Mouse (Mus musculus): Measurements from ENCODE around the gene Nrros. TPM values are rescaled to one million over a fixed set of nuclear protein-coding genes. Genes with fewer than 3 reads are reported as not detected.

Gene Nrros
- polyA plus RNA-seq (2012; rRNA removed), result 6.8 and 8.8 TPM in 2 replicates

DNA sequence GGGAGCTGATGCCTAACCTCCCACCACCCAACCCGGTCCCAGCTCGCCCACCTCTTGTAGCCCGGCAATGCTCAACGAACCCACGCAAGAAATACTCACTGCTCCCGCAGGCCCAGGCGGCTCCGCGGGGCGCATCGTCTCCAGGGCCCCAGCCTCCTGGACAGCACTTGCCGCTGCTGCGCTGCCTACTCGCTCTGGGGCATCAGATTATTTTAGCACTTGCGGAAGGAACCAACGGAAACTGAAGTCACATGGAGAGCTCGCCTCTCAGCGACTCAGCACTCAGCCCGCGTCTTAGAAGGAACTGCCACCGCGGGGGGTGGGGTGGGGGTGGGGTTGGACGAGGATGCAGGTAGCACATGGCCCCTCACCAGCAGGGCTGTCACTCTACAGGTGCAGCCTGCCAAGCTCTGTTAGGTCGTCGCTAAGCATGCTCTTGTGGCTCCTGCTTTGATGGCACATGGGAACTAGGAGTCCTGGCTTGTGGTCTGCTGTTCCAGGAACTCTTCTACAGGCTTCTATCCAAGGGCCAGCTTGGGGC, at the start of gene Nrros:
Nrros (minus strand) TSS at position 314 of the 541 bp plus-strand sequence.
- DNase-seq (ENCODE audit: low read depth), result peak; percentile 56
- TF ChIP-seq CTCF (IDR thresholded peaks at IDR 0.05; ENCODE audit: borderline replicate concordance, extremely low read depth, insufficient read depth, insufficient read length) (no peak), POLR2A (IDR thresholded peaks at IDR 0.05; ENCODE audit: borderline replicate concordance, extremely low read depth, insufficient read depth, insufficient read length, poor library complexity, severe bottlenecking) (no peak)

DNA sequence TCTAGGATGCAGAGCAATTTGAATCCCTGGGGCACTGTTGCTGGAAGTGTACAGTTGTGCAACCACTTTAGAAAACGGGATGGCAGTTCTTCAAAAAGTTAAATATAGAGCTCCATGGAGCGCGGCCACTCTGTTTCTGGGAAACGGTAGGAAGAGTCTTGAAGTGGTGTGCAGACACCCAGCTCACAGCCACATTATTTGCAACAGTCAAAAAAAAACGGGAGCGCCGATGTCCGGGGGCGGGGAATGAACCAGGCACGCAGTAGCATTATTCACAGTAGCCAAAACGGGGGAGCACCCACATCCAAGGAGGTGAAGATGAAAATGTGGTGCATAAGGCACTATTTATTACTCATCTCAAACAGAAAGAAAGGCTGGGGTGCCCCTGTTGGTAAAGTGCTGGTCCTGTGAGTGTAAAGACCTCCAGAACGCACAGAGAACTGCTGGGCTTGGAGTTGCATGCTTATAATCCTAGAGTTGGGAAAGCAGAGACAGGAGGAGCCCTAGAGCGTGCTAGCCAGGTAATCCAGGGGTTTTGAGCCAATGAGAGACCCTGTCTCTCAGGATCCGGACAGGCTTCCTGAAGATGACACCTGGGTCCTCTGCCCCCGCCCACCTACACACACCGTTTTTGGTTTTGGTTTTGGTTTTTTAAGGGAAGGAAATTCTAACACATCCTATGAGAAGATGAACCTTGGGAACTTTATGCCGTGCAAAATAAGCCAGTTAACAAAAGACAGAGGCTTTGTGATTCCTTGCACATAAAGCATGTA, 49.6 kb upstream of the Nrros start:
- DNase-seq (ENCODE audit: low read depth), result no peak
- TF ChIP-seq POLR2A (IDR thresholded peaks at IDR 0.05; ENCODE audit: borderline replicate concordance, extremely low read depth, insufficient read depth, insufficient read length, poor library complexity, severe bottlenecking) (no peak), CTCF (IDR thresholded peaks at IDR 0.05; ENCODE audit: borderline replicate concordance, extremely low read depth, insufficient read depth, insufficient read length) (no peak)

DNA sequence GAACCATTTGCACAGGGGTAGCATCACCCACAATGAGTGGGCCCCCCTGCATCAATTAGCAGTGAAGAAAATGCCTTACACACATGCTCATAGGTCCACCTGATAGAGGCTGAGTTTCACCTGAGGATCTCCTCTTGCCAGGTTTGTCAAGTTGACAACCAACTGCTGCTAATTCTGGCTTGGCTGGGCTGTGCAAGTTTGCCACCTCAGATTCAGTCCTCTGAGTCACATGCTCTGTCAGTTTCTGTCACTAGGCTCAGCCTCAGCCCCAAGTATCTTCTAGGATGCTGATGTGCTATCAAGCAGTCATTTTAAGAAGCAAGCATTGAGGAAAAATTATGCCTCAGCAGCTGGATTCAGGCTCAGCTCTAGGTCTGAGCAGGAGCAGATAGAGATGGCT, 48.8 kb upstream of the Nrros start:
- no peak for DNase-seq (ENCODE audit: low read depth)
- TF ChIP-seq CTCF (IDR thresholded peaks at IDR 0.05; ENCODE audit: borderline replicate concordance, extremely low read depth, insufficient read depth, insufficient read length) (no peak), POLR2A (IDR thresholded peaks at IDR 0.05; ENCODE audit: borderline replicate concordance, extremely low read depth, insufficient read depth, insufficient read length, poor library complexity, severe bottlenecking) (no peak)

DNA sequence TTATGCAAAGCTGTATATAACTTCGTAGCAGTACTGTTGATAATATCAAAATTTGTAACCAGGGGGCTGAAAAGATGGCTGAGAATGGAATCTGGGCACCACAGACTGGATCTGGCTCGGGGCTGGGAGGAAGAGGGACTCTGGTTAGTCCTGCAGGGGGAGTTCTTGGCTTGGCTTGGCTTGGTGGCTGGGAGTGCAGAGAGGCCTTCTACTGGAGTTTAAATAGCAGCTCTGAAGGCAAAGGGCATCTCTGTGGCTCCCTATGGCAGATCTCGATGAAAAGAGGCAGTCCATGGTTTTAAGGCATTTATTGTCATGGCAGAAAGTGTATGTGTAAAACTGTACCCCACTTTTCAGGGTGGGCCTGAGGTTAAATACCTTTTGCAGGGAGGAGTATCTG, 39.5 kb upstream of the Nrros start:
- TF ChIP-seq CTCF (IDR thresholded peaks at IDR 0.05; ENCODE audit: borderline replicate concordance, extremely low read depth, insufficient read depth, insufficient read length), result no peak
- no peak for TF ChIP-seq POLR2A (IDR thresholded peaks at IDR 0.05; ENCODE audit: borderline replicate concordance, extremely low read depth, insufficient read depth, insufficient read length, poor library complexity, severe bottlenecking)
- no peak for DNase-seq (ENCODE audit: low read depth)

DNA sequence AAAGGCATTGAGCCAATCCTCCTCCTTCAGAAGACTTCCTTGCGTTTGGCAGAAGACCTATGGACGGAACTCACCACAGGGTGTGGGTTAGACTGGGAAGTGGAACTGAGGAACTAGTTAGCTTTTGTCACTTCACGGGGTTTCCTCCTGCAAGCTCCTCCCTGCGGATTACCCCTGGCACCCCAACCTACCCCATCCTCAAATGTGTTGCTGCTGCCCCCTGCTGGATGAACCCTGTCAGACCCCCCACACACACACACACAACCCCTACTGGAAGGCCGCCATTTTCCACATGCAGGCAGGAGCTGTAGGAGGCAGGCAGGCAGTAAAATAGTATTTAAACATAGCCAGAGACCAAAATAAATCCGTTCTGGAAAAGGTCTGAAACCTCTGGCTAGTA, 37.3 kb upstream of the Nrros start:
- TF ChIP-seq CTCF (IDR thresholded peaks at IDR 0.05; ENCODE audit: borderline replicate concordance, extremely low read depth, insufficient read depth, insufficient read length), result peak; percentile 25; the same call in 1 of the 2 replicates
- no peak for TF ChIP-seq POLR2A (IDR thresholded peaks at IDR 0.05; ENCODE audit: borderline replicate concordance, extremely low read depth, insufficient read depth, insufficient read length, poor library complexity, severe bottlenecking)
- peak; percentile 6 for DNase-seq (ENCODE audit: low read depth)

DNA sequence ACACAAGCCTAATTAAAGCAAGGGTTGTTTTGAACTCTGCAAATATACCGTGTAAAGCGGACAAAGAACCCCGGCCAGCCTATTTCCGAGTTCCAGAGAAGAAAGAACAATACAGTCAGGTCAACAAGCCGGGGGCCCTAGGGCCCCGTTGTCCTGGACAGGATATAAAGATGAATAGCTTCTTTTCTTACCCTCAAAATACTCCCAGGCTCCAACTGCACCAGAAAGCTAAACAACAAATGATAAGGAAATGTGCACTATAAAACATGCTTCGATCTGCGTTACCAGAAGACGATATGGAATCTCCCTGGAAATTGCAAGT, 35.6 kb upstream of the Nrros start:
- TF ChIP-seq CTCF (IDR thresholded peaks at IDR 0.05; ENCODE audit: borderline replicate concordance, extremely low read depth, insufficient read depth, insufficient read length) (no peak), POLR2A (IDR thresholded peaks at IDR 0.05; ENCODE audit: borderline replicate concordance, extremely low read depth, insufficient read depth, insufficient read length, poor library complexity, severe bottlenecking) (no peak)
- DNase-seq (ENCODE audit: low read depth), result no peak

DNA sequence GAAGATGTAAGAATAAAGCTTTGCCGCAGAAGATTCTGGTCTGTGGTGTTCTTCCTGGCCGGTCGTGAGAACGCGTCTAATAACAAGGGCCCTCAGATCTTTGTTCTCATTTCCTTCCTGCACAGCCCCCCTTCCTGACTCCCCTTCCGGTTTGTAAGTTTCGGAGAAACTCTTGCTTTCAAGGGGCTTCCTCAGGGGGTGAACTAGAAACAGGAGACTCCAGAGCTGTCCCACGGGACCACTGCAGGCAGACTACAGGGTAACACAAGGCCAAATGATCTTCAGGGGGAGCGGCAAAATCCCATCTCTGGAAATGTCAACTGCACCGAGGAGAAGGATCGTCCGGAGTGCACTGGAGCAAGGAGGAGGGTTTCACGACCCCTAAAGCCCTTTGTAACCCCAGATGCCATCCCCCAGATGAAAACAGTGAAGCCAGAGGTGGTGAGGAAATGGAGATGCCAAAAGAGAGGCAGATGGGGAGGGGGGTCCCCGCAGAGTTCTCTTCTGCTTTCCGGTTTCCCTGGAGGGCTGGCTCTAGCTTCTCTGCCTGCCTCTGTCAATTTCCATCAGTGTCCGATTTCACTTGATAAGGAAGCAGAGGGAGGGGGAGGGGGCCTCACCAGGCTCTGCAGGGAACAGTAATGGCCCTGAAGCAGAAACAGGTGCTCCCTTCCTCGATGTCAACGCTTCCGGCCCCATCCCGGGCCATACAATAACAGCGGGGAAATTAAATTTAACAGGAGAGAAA, 35.0 kb upstream of the Nrros start:
- TF ChIP-seq CTCF (IDR thresholded peaks at IDR 0.05; ENCODE audit: borderline replicate concordance, extremely low read depth, insufficient read depth, insufficient read length), result no peak
- TF ChIP-seq POLR2A (IDR thresholded peaks at IDR 0.05; ENCODE audit: borderline replicate concordance, extremely low read depth, insufficient read depth, insufficient read length, poor library complexity, severe bottlenecking), result no peak
- DNase-seq (ENCODE audit: low read depth), result peak; percentile 56

DNA sequence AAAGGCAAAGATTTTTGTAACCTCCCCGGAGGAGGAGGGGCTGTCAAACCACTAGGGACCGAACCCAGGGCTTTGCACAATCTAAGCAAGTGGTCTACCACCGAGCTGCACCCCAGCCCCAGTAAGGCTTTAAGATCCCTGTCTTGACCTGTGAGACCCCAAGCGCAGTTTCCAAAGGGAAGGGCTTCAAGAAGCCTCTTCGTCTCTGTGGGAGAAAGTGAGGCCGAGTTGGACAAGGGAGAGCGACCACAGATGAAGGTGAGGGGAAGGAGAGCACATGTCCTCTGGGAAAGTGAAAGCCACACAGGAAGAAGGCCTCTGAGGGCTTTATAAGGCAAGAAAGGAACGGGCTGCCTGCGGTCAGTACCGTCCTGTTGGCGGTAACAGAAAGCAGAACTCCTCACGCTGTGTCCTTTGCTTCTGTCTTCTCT, 24.6 kb upstream of the Nrros start:
- DNase-seq (ENCODE audit: low read depth), result peak; percentile 6
- TF ChIP-seq CTCF (IDR thresholded peaks at IDR 0.05; ENCODE audit: borderline replicate concordance, extremely low read depth, insufficient read depth, insufficient read length) (no peak), POLR2A (IDR thresholded peaks at IDR 0.05; ENCODE audit: borderline replicate concordance, extremely low read depth, insufficient read depth, insufficient read length, poor library complexity, severe bottlenecking) (no peak)

DNA sequence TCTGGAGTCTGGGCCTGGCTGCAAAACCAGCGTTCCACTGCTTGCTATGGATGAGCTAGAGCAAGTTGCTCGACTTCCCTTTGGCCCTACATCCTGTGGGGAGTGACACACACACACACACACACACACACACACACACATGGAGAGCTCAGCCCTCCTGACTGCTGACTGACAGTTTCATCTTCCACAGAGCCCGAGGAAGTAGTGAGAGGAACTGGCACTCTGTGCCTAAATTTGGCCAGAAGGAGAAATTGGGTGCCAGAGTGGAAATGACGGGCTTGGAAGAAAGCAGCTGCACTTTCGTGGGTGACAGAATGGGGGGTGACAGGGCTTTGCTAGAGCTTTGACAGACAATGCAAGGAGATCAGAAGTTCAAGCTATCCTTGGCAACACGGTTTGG, 23.7 kb upstream of the Nrros start:
- DNase-seq (ENCODE audit: low read depth), result peak; percentile 40
- TF ChIP-seq CTCF (IDR thresholded peaks at IDR 0.05; ENCODE audit: borderline replicate concordance, extremely low read depth, insufficient read depth, insufficient read length) (no peak), POLR2A (IDR thresholded peaks at IDR 0.05; ENCODE audit: borderline replicate concordance, extremely low read depth, insufficient read depth, insufficient read length, poor library complexity, severe bottlenecking) (no peak)

DNA sequence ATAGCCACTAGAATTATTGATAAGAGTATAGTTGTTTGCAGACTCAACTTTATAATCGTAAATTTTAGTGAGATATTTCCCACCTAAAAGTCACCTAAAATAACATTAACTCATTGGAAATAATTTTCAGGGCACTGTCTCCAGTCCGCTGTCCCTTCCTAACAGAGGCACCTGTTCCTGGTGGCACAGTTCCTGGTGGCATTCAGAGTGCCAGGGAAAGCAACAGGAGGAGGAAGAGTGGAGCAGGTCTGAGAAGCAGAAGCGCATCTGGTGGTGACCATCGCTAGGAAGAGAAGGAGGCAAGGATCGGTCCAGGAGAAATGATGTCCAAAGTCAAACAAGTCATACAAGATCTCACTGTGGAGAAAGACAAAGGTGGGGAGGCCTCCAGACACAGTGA, 20.7 kb upstream of the Nrros start:
- TF ChIP-seq CTCF (IDR thresholded peaks at IDR 0.05; ENCODE audit: borderline replicate concordance, extremely low read depth, insufficient read depth, insufficient read length), result no peak
- no peak for TF ChIP-seq POLR2A (IDR thresholded peaks at IDR 0.05; ENCODE audit: borderline replicate concordance, extremely low read depth, insufficient read depth, insufficient read length, poor library complexity, severe bottlenecking)
- no peak for DNase-seq (ENCODE audit: low read depth)

DNA sequence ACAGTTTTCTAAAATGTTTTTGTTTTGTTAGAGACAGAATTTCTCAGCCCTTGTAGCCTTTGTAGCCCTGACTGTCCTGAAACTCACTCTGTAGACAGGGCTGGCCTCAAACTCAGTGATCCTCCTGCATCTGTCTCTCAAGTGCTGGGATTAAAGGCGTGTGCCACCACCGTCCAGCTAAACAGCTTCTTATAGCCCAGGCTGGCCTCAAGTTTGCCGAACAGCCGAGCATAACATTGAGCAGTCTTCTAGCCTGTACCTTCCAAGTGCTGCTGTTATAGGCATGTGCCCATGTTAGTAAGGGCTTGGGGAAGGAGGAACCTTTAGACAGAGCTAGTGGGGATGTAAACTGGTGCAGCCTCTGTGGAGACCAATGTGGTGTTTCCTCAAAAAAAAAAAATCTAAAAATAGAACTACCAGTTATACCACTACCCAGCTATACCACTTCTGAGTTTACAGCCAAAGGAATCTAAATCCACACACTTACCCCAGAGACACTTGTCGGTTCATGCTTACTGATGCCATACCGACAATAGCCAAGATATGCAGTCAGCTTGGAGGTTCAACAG, 14.0 kb upstream of the Nrros start, which contains the start of gene Bex6:
Bex6 (plus strand) TSS at position 491 of the 569 bp plus-strand sequence.
- DNase-seq (ENCODE audit: low read depth), result no peak
- TF ChIP-seq POLR2A (IDR thresholded peaks at IDR 0.05; ENCODE audit: borderline replicate concordance, extremely low read depth, insufficient read depth, insufficient read length, poor library complexity, severe bottlenecking) (no peak), CTCF (IDR thresholded peaks at IDR 0.05; ENCODE audit: borderline replicate concordance, extremely low read depth, insufficient read depth, insufficient read length) (no peak)
